Mouse (Mus musculus): ENCODE measurements around the gene Olfr666. TPM values are rescaled to one million over a fixed set of nuclear protein-coding genes. Genes with fewer than 3 reads are reported as not detected.
"Not testable (repeated sequence)": the region's sequence is repeated elsewhere in the genome, so short reads cannot be mapped to it uniquely, and the experiment has no call there.

Gene Olfr666
- not detected in 2 replicates for polyA plus RNA-seq (2015; fragmentation: Nextera tagmentation; extraction: Ambion mirVana)

DNA sequence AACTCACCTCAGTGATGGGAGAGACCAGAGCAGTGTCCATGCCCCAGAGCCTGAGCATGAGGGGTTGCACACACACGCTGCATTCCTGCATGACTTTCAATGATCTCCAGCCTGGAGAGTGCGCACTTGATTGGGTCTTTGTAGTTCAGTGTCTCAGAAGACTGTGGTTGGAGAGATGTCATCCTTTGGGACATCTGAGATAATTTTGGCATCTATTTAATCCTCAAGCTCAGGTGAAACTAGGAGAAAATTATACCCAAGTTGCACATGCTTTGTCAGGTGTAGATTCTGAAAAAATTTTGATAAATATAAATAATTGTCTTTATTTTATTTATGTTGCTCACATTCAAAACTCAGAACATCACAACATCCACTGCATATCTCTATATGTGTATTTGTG is at the start of gene Olfr666:
TSS of gene Olfr666 (minus strand) at position 101 of the 400 bp plus-strand sequence.
- no peak for DNase-seq (ENCODE audit: low spot score)

DNA sequence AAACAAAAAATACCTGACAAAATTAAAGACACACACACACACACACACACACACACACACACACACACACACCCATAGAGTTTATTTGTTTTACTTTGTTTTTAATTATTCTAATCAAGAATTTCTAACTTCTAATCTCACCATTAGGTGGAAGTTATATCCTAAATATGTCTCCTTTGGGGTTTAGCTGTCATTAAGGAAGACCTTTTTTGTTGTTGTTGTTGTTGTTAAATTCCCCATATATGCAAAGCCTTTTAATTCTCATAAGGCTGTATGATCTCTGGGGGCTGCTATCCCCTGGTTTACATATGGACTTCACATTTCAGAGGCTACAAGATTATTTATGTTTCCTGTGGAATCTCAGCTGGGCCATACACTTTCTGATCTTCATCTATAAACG is 38.2 kb upstream of the Olfr666 start, which contains the start of gene Olfr669:
TSS of gene Olfr669 (plus strand) at position 301 of the 400 bp plus-strand sequence.
- no peak for DNase-seq (ENCODE audit: low spot score)

DNA sequence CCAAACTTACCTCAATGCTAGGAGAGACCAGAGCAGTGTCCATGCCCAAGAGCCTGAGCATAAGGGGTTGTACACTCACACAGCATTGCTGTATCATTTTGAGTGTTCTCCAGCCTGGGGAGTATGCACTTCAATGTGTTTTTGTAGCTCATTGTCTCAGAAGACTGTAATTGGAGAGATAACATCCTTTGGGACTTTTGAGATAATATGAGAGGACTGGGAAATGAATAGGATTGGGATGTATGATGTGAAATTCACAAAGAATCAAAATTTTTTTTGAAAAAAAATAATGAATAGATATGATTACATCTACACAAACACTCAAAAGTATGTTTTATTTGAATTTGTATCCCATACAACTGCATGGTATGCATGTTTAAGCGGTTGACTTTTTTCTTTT is 32.2 kb upstream of the Olfr666 start, which contains the start of gene Olfr668:
TSS of gene Olfr668 (minus strand) at position 101 of the 400 bp plus-strand sequence.
- no peak for DNase-seq (ENCODE audit: low spot score)

DNA sequence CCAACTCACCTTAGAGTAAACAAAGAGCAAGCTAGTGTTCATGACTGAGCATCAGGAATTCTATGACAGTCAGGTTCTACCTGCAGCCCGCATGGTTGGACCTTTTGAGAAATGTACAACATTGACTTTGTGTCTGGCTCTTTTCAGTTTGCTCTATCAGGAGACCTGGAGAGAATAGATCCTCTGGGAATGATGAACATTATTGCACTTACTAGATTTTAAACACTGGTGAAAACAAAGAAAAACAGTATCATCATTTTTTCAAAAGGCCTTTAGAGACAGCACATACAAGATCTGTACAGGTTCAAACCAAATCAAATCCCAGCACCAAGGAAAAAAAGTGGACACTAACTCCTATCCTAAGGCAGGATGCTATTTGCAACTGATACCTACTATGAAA is 25.6 kb upstream of the Olfr666 start, which contains the start of gene Olfr667:
TSS of gene Olfr667 (minus strand) at position 101 of the 400 bp plus-strand sequence.
- no peak for DNase-seq (ENCODE audit: low spot score)

DNA sequence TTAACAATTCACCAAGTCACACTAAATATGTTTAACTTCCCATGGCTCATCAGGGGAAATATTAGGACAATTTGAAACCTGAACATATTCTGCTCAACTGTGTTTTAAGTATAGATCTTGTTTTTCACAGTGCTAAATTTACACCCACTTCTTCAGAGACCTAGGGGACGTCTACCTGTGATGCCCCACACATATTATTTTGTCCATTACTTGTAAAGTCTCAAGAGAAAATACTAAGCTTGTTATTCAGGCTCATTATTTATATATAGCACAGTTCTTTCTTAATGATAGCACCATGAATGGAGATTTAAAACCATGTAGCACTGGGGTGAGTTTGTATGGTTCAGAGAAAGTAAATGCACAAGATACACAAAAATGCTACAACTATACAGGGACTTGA is 18.0 kb downstream of the Olfr666 start, which contains the start of gene Olfr665:
TSS of gene Olfr665 (plus strand) at position 301 of the 400 bp plus-strand sequence.
- no peak for DNase-seq (ENCODE audit: low spot score)

DNA sequence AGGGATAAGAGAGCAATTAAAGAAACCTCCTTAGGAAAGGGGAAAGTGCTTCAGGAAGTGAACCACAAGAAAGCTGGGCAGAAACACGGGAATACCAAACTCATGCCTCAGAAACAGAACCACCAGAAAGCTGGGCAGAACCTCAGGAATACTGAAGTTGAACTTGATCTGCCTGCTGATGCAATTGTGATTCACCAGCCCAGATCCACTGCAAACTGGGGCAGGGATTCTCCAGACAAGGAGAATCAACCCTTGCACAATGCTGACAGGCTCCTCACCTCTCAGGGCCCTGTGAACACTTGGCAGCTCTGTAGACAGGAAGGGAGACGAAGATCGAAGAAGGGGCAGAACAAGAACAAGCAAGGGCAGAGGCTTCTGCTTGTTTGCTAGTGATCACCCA is 34.4 kb downstream of the Olfr666 start:
- DNase-seq (ENCODE audit: low spot score): no peak

DNA sequence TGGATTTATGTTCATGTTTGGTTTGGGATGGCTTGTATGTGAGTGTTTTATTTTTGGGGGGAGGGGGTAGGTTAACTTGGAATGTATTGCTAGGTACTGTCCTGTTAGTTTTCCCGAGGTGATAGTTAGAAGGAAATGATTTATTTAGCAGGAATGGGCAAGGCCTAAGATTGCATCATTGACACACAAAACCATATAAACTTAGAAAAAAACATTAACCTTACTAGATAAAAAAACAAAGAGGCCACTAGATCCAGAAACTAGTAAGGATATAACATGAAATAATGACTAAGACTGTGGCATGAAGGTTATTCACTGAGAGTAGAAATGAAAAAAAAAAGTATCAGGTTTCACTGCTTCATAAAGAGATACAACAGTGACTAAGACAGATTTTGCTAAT is 38.1 kb downstream of the Olfr666 start:
- DNase-seq (ENCODE audit: low spot score): no peak

DNA sequence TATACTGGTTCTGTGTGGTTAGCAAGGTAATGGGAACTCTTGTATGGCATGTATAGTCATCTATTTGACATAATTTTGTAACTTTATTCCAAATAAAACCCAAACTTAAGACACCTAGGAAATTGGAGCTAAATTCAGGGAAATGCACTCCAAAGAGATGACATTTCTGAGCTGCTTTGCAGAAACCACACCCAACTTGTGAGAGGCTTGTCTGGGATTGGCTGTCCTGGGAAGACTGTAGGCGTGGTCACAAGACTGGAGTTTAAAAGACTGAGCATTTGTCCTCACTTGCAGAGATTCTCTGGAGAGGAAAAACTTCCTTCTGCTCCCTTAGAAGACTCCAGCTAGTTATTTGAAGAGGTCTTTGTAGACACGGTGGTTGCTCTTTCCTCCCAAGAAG is 39.0 kb downstream of the Olfr666 start, which contains the start of gene Usp17la:
TSS of gene Usp17la (plus strand) at position 301 of the 400 bp plus-strand sequence.
- DNase-seq (ENCODE audit: low spot score): not testable (repeated sequence)

DNA sequence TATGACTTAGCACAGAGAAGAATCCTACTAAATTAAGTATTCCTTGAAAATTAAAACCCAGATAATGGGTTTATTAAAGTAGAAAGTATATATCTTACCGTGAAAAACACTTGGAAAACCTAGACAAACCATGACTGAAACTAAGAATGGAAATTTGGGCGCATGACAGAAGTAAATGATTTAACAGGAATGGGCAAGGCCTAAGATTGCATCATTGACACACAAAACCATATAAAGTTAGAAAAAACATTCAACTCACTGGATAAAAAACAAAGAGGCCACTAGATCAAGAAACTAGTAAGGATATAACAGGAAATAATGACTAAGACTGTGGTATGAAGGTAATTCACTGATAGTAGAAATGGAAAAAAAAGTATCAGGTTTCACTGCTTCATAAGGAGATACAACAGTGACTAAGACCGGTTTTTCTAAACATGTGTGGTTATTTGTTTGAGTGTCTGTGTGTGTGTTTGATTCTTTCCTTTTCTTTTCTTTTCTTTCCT is 40.5 kb downstream of the Olfr666 start:
- DNase-seq (ENCODE audit: low spot score): no peak

DNA sequence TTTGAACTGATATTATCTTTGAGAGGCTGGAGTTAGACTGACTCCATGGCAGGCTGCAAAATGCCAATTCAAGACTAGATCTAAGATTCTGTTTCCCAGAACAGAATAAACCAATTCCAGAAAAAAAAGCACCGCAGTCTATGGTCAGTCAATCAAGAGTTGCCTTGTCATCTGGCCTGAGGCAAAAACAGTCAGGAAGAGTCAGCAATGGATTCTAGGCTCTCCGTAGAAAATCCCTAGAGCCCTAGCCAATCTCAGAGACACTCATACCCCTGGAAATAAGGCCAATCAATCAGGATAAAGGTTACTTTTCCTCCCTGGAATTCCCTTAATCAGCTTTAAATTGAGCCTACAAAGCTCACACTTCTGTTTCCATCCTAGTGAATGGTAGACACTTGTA is 44.2 kb downstream of the Olfr666 start:
- DNase-seq (ENCODE audit: low spot score): not testable (repeated sequence)

DNA sequence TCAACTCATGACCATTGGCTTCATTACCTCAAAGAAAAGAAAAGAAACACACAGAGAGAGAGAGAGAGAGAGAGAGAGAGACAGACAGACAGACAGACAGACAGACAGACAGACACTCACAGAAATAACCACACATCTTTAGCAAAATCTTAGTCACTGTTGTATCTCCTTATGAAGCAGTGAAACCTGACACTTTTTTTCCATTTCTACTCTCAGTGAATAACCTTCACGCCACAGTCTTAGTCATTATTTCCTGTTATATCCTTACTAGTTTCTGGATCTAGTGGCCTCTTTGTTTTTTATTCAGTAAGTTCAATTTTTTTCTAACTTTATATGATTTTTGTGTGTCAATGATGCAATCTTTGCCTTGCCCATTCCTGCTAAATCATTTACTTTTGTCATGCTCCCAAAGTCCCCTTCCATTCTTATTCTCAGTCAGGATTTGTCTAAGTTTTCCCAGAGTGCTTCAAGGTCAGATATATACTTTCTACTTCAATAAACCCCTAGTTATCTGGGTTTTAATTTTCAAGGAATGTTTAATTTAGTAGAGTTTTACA is 51.9 kb downstream of the Olfr666 start:
- no peak for DNase-seq (ENCODE audit: low spot score)

DNA sequence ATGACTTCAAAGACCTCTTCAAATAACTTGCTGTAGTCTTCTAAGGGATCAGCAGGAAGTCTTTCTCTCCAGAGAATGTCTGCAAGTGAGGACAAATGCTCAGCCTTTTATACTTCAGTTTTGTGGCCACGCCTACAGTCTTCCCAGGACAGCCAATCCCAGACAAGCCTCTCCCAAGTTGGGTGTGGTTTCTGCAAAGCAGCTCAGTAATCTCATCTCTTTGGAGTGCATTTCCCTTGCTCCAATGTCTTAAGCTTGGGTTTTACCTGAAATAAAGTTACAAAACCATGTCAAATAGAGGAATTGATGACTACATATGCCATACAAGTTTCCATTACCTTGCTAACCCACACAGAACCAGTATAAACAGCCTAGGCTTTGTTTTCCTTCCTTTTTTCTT is 53.2 kb downstream of the Olfr666 start, which contains the start of gene Usp17lb:
TSS of gene Usp17lb (minus strand) at position 101 of the 400 bp plus-strand sequence.
- no peak for DNase-seq (ENCODE audit: low spot score)

Other genes with a start within 250 kb of the Olfr666 start
- not detected in 2 replicates for gene Olfr658, start 248.6 kb downstream of the Olfr666 start, polyA plus RNA-seq (2015; fragmentation: Nextera tagmentation; extraction: Ambion mirVana)
- gene Olfr659, start 229.2 kb downstream of the Olfr666 start, polyA plus RNA-seq (2015; fragmentation: Nextera tagmentation; extraction: Ambion mirVana): not detected in 2 replicates
- not detected in 2 replicates for gene Olfr661, start 209.5 kb downstream of the Olfr666 start, polyA plus RNA-seq (2015; fragmentation: Nextera tagmentation; extraction: Ambion mirVana)
- gene Usp17le, start 118.5 kb downstream of the Olfr666 start, polyA plus RNA-seq (2015; fragmentation: Nextera tagmentation; extraction: Ambion mirVana): not detected in 2 replicates
- gene Usp17lb, start 53.3 kb downstream of the Olfr666 start, polyA plus RNA-seq (2015; fragmentation: Nextera tagmentation; extraction: Ambion mirVana): not detected in 2 replicates
- gene Usp17la, start 38.9 kb downstream of the Olfr666 start, polyA plus RNA-seq (2015; fragmentation: Nextera tagmentation; extraction: Ambion mirVana): not detected in 2 replicates
- gene Olfr665, start 17.9 kb downstream of the Olfr666 start, polyA plus RNA-seq (2015; fragmentation: Nextera tagmentation; extraction: Ambion mirVana): not detected in 2 replicates
- not detected in 2 replicates for gene Olfr667, start 25.5 kb upstream of the Olfr666 start, polyA plus RNA-seq (2015; fragmentation: Nextera tagmentation; extraction: Ambion mirVana)
- gene Olfr668, start 32.1 kb upstream of the Olfr666 start, polyA plus RNA-seq (2015; fragmentation: Nextera tagmentation; extraction: Ambion mirVana): not detected in 2 replicates
- gene Olfr669, start 38.3 kb upstream of the Olfr666 start, polyA plus RNA-seq (2015; fragmentation: Nextera tagmentation; extraction: Ambion mirVana): not detected in 2 replicates
- gene Olfr670, start 66.7 kb upstream of the Olfr666 start, polyA plus RNA-seq (2015; fragmentation: Nextera tagmentation; extraction: Ambion mirVana): not detected in 2 replicates
- not detected in 2 replicates for gene Olfr671, start 83.2 kb upstream of the Olfr666 start, polyA plus RNA-seq (2015; fragmentation: Nextera tagmentation; extraction: Ambion mirVana)
- gene Olfr672, start 106.1 kb upstream of the Olfr666 start, polyA plus RNA-seq (2015; fragmentation: Nextera tagmentation; extraction: Ambion mirVana): not detected in 2 replicates
- gene Olfr675, start 132.5 kb upstream of the Olfr666 start, polyA plus RNA-seq (2015; fragmentation: Nextera tagmentation; extraction: Ambion mirVana): not detected in 2 replicates
- not detected in 2 replicates for gene Olfr676, start 136.7 kb upstream of the Olfr666 start, polyA plus RNA-seq (2015; fragmentation: Nextera tagmentation; extraction: Ambion mirVana)
- not detected in 2 replicates for gene Olfr677, start 155.4 kb upstream of the Olfr666 start, polyA plus RNA-seq (2015; fragmentation: Nextera tagmentation; extraction: Ambion mirVana)
- gene Olfr678, start 168.5 kb upstream of the Olfr666 start, polyA plus RNA-seq (2015; fragmentation: Nextera tagmentation; extraction: Ambion mirVana): not detected in 2 replicates
- gene Olfr679, start 185.3 kb upstream of the Olfr666 start, polyA plus RNA-seq (2015; fragmentation: Nextera tagmentation; extraction: Ambion mirVana): not detected in 2 replicates
- gene Olfr680-ps1, start 196.9 kb upstream of the Olfr666 start, polyA plus RNA-seq (2015; fragmentation: Nextera tagmentation; extraction: Ambion mirVana): not detected in 2 replicates
- gene Olfr681, start 220.9 kb upstream of the Olfr666 start, polyA plus RNA-seq (2015; fragmentation: Nextera tagmentation; extraction: Ambion mirVana): not detected in 2 replicates